Mouse (Mus musculus): ENCODE measurements around the gene Mcm2.

The Mcm2 gene

DNA sequence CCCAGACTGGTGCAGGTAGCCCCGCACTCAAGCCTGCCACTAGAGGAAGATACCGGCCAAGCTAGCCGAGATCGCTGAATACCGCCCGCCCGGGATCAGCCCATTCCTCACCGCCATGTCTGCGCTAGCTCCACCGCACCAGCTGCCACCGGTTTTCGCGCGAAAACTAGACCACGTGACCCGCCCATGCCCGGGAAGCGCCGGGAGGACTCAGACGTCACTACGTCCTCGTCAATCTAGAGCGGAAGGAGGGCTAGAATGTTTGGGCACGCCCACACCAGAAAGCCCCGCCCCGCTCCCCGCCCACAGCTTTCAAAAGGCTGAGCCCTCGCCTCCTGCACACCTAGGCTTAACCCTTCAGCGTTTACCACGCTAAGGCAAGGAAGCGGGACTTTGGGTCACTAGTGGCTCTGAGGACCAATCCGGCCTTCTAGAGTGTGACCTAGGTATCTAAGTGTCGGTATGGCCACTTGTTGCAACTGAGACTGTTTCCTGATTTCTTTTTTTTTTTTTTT is at the start of gene Mcm2:
Gene Mcm2 (minus strand): TSS at position 247 of the 515 bp plus-strand sequence.
- peak; percentile 96 to 99 for DNase-seq (ENCODE audit: inconsistent age in 2 of 2, low spot score in 1 of 2)

GRCm38 (mm10) chr6:88947771-88948170 is 49.2 kb upstream of the Mcm2 start:
- DNase-seq (ENCODE audit: inconsistent age in 2 of 2, low spot score in 1 of 2) = no peak

DNA sequence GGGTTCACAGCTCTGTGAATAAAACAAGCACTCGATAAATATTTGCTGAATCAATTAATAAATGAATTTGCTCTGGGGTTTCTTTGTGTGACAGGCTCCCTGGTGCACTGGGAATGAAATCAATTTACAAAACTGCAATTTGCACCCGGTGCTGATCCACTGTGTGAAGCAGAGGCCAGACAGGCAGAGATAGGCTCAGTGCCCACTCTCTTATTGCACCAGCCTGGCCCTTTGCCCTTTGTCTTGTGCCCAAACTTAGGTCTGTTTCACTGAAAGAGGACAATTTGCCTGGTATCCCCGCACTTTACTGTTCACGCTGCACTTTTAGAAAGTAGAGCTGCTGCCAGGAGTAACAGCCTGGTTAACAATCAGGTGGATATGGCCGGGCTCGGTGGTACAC is 47.9 kb upstream of the Mcm2 start:
- no peak for DNase-seq (ENCODE audit: inconsistent age in 2 of 2, low spot score in 1 of 2)

- DNase-seq (ENCODE audit: inconsistent age in 2 of 2, low spot score in 1 of 2) = no peak
These were observed 45.1 kb upstream of the Mcm2 start for GRCm38 (mm10) chr6:88943666-88944065.

DNA sequence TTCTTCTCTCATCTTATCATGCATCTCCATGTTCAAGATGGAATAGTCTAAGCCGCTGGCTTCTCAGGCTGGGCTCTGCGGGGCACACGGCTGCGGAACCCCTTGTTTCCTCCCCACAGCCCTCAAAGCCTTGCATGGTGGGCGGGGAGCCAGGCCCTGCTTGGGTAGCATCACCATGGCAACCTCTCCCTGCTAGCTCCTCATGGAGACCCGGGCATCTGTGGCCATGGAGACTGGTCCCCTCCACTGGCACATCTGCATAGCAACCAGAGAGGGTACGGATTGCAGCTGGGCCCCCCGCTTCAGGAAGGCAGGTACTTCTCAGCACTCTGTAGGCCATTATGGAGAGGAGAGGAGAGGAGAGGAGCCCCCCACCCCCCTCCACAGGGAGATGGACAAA is 44.0 kb upstream of the Mcm2 start:
- DNase-seq (ENCODE audit: inconsistent age in 2 of 2, low spot score in 1 of 2) = no peak

GRCm38 (mm10) chr6:88941628-88942027 is 43.0 kb upstream of the Mcm2 start:
- no peak for DNase-seq (ENCODE audit: inconsistent age in 2 of 2, low spot score in 1 of 2)

DNA sequence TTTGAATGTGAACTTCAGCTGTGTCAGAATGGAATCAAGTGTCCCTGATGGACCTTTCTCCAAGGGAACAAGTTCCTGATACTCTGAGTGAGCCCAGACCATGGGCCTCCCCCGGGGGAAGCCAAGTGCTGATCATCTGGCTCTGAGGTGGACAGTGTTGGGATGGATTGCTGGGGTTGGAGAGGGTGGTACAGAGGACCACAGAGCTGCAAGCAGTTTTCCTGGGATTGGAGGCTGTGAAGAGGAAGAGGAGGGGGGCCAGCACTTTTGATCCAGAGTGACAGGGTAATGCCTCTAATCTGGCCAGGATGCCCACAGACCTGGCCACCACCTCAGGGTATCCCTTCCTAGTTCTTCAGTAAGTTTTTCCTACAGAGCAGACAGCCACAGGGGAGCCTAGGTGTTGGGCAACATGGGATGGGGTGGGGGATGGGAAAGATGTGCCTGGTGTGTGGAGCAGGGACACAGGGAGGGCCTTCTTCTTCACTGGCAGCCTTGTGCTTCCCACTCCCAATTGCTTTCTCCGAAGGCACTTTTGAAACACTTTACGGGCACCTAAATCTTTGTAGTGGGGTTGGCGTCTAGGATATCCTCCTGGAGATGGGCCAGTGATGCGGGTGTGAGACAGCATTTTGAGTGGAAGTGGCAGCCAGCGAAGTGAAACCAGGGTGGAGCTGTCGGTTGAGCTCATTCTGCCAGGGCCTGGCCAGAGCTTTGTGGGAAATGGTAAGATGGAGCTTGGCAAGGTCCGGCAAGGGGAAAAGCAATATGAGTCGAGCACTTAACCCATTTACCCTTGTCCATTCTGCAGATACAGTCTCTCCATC is 41.7 kb upstream of the Mcm2 start:
- peak in 1 of 2 experiments; percentile 42 for DNase-seq (ENCODE audit: inconsistent age in 2 of 2, low spot score in 1 of 2)

DNA sequence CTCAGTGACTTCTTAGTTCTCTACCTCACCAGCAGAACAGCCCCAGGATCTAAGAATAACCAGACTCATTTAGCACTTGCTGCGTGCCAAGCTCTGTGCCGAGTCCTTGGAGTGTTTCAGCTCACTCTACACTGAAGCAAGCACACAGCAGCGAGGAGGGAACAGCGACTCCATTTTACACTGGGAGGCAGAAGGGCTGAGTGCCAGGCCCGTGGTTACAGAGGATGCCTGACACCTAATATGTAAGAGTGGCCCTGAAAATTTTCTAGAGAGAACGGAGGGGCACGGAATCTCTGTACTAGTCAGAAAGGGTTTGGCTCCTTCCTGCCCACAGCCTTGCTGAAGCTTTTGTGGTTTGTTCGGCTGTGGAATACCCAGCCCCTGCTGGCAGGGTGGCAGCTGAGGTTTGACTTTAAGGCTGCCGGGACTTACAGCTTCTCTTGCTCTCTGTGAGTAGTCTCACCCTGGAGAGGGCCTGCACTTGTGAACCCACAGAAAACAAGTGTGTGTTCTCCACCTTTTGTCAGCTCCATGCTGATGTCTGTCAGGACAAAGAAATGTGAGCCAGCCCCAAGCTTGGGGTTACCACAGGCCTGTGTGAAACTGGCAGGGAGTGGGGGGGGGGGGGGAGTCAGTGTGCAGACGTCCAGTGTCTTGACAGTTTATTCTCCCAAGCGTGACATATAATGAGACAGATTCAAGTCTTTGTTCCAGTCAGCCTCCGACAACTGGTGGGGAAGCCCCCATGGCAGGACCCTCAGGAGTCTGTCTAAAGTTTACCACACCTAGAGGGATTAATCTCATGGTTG is 40.9 kb upstream of the Mcm2 start:
- peak in 1 of 2 experiments; percentile 55 for DNase-seq (ENCODE audit: inconsistent age in 2 of 2, low spot score in 1 of 2)

DNA sequence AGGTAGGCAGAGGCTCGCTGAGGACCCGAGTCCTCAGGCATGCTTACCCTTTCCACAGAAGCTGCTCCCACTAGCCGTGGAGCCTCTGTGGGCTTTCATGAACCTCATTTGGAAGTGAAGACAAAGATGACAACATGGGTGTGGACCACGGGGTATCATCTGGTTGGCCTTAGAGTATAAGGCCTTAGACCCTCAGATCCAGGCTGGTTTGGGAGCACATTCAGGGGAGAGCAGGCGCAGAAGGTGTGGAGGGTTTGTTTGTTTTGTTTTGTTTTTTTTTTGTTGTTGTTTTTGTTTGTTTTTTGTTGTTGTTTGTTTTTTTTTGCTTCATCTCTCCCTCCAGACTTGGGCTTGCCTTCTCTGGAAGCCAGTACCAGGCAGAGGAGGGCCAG is 40.1 kb upstream of the Mcm2 start:
- no peak for DNase-seq (ENCODE audit: inconsistent age in 2 of 2, low spot score in 1 of 2)

- no peak for DNase-seq (ENCODE audit: inconsistent age in 2 of 2, low spot score in 1 of 2)
These were observed 39.5 kb upstream of the Mcm2 start for GRCm38 (mm10) chr6:88937971-88938663.

- no peak for DNase-seq (ENCODE audit: inconsistent age in 2 of 2, low spot score in 1 of 2)
These were observed 38.6 kb upstream of the Mcm2 start for GRCm38 (mm10) chr6:88937214-88937549.

DNA sequence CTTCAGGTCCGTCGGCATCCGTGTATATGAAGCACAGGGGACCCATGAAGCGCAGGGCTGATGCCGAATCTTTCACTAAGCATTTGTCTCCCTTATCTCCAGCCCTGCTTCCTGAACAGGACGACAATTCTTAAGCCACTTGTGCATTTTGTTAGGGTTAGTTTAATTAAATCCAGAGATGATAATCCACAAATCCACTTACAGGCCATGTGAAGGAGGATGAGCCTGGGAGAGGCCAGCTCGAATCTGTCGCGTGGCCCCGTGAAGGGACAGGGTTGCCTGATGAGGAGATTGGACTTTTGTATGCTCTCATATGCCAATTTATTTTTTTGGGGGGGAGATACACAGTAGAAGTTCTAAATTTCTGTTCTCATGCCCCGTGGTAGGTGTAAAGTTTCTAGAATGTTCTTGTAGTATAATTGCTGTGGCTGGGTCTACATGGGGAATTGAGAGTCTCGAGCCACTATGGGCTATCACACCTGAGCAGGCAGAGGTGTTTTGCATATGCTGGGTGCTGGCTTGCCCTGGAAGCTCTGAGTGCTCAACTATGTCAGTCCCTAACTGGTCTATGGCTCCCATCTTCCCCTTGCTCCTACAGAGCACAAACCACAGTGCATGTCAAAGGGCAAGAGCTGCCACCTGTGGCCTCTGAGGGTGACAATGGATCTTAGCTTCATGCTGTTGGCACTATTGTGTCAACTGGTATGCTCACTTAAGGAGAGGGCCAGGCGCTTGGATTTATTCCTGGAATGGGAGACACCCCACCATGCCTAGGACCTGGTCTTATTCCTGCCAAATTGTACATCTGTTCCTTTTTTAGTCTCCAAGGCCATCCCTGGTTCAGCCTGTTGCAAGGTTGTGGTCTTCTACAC is 38.0 kb upstream of the Mcm2 start:
- DNase-seq (ENCODE audit: inconsistent age in 2 of 2, low spot score in 1 of 2) = no peak

- peak in 1 of 2 experiments; percentile 76 for DNase-seq (ENCODE audit: inconsistent age in 2 of 2, low spot score in 1 of 2)
These were observed 37.2 kb upstream of the Mcm2 start for GRCm38 (mm10) chr6:88935735-88936276.

DNA sequence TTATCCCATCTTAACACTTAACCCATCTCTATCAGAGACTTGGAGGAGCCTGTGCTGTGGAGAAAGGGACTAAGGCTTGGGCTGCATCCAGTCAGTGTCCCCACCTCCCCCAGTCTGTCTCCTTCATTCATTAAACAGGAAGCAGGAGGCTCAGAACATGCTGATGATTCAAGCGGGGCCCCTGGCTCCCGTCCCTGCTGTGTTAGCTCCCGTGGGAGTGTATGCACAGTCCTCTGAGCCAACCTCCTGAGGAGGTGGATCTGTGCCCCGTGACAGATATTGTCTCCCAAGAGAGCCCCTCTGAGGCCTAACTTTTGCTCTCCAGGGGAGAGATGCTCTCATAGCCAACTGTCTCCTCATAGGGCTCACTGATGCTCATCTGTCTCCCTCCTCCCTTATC is 36.2 kb upstream of the Mcm2 start:
- DNase-seq (ENCODE audit: inconsistent age in 2 of 2, low spot score in 1 of 2) = peak in 1 of 2 experiments; percentile 35

DNA sequence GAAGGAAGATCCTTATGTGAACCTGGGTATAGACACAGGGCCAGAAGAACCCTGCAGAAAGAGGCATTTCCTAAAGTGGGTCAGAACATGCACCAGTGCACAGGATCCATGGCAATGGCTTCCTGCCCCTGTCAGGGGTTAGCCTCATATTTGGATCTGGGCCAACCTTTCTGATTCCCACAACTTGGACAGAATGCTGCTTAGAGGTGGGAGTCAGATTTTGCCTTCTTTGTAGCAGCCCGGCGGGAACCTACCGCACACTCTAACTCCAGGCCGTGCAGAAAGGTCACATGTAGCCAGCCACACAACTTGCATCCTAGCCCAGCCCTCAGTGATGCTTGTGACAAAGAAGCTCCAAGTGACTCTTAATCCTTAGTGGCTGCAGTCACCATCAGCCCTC is 35.6 kb upstream of the Mcm2 start:
- no peak for DNase-seq (ENCODE audit: inconsistent age in 2 of 2, low spot score in 1 of 2)

GRCm38 (mm10) chr6:88931449-88931848 is 32.9 kb upstream of the Mcm2 start:
- no peak for DNase-seq (ENCODE audit: inconsistent age in 2 of 2, low spot score in 1 of 2)

GRCm38 (mm10) chr6:88930049-88930448 is 31.5 kb upstream of the Mcm2 start:
- DNase-seq (ENCODE audit: inconsistent age in 2 of 2, low spot score in 1 of 2) = peak in 1 of 2 experiments; percentile 35

DNA sequence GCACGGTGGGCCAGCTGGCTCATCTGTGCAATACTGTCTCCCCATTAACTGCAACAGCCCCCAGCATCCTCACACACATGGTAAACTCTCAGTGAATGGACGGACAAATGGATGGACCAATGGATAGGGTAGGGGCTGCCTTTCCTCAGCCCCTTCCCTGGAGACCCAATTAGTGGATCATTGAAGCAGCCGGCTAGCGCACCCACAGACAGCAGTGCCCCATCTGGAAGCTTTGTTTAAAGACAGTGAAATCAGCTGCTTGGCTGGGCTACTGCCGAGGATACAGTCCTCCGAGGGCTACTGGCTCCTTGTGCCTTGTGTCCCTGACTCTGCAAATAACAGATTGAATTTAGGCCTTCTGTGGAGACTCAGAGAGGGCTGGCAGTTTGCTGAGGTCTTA is 30.9 kb upstream of the Mcm2 start:
- DNase-seq (ENCODE audit: inconsistent age in 2 of 2, low spot score in 1 of 2) = peak in 1 of 2 experiments; percentile 35

DNA sequence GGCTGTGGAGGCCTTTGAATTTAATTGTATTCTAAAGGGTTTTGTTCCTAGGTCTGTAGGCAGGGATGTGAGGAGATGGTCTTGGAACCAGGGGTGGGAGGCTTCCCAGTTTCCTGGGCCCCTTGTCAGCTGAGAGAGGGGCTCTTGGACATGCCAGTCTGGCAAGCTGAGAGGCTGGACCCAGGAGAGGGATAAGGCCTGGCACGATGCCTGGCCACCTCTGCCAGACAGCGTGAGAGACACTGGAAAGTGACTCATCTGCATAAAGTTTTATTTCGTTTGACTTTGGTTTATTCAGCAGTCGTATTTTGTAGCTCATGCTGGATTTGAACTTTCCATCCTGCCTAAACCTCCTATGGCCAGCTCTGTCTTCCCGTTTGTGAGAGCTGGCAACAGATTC is 30.0 kb upstream of the Mcm2 start:
- DNase-seq (ENCODE audit: inconsistent age in 2 of 2, low spot score in 1 of 2) = peak; percentile 83 to 88

GRCm38 (mm10) chr6:88928026-88928425 is 29.4 kb upstream of the Mcm2 start:
- peak in 1 of 2 experiments; percentile 67 for DNase-seq (ENCODE audit: inconsistent age in 2 of 2, low spot score in 1 of 2)

Measured in adrenal gland, adult (tissue).